Mouse (Mus musculus): Measurements from ENCODE around the gene Qsox2.

DNA sequence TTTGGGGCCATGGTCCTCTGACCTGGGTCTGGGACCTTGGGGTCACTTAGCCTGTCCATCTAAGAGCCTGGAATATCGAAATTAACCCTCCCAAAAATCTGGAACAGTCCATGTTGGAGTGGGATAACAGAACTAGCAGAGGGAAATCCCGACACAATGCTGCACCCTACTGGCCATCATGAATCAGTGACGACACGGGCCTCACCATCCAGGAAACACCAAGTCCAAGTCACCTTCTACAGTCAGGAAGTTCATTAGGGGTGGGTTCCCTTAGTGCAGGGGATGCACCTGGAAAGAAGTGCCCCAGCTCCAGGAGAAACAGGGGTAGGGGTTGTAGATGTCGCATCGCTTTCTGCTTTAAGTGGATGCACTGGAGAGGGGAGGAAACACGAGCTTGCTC lies 36.3 kb upstream of the Qsox2 start:
- TF ChIP-seq CTCF (IDR thresholded peaks at IDR 0.05; ENCODE audit: low read depth), result peak; percentile 84
- no peak for TF ChIP-seq EP300 (IDR thresholded peaks at IDR 0.05; ENCODE audit: low read depth)

All from heart, postnatal 0 days (tissue).